Mouse (Mus musculus): ENCODE data around the gene Aars. TPM values are rescaled to one million over a fixed set of nuclear protein-coding genes. Genes with fewer than 3 reads are reported as not detected.

Aars gene
- 32.5 and 35.4 TPM in 2 replicates for polyA plus RNA-seq (2015; fragmentation: Nextera tagmentation; extraction: Ambion mirVana)

GRCm38 (mm10) chr8:111032916-111033315, at the start of gene Aars:
Gene Aars, plus strand, starts transcription at chr8:111033144.

GRCm38 (mm10) chr8:110997547-110998531, 35.1 kb upstream of the Aars start, which contains the start of gene Ddx19a:
Gene Ddx19a, minus strand, starts transcription at chr8:110997800.

GRCm38 (mm10) chr8:111031572-111031971, 1.4 kb upstream of the Aars start, which contains the start of gene Ddx19b:
Gene Ddx19b, minus strand, starts transcription at chr8:111031751.

GRCm38 (mm10) chr8:111056158-111056663, 23.3 kb downstream of the Aars start, which contains the start of gene Exosc6:
Gene Exosc6, plus strand, starts transcription at chr8:111056339.

GRCm38 (mm10) chr8:111092326-111092725, 59.4 kb downstream of the Aars start, which contains the start of gene Clec18a:
Gene Clec18a, minus strand, starts transcription at chr8:111092426.

GRCm38 (mm10) chr8:111093865-111094718, 61.1 kb downstream of the Aars start, which contains the start of gene Pdpr:
Gene Pdpr, plus strand, starts transcription at chr8:111094630.

Other genes with a start within 250 kb of the Aars start
- 1.1 and 2.4 TPM in 2 replicates for gene Il34, start 227.2 kb upstream of the Aars start, polyA plus RNA-seq (2015; fragmentation: Nextera tagmentation; extraction: Ambion mirVana)
- 31.5 and 32.3 TPM in 2 replicates for gene Cog4, start 186.5 kb upstream of the Aars start, polyA plus RNA-seq (2015; fragmentation: Nextera tagmentation; extraction: Ambion mirVana)
- 70.4 and 72.5 TPM in 2 replicates for gene Sf3b3, start 186.4 kb upstream of the Aars start, polyA plus RNA-seq (2015; fragmentation: Nextera tagmentation; extraction: Ambion mirVana)
- gene Fuk, start 130.7 kb upstream of the Aars start, polyA plus RNA-seq (2015; fragmentation: Nextera tagmentation; extraction: Ambion mirVana): 2.8 and 2.9 TPM in 2 replicates
- gene St3gal2, start 113.2 kb upstream of the Aars start, polyA plus RNA-seq (2015; fragmentation: Nextera tagmentation; extraction: Ambion mirVana): 20.4 and 24.7 TPM in 2 replicates
- 11.9 and 12.0 TPM in 2 replicates for gene Ddx19a, start 35.3 kb upstream of the Aars start, polyA plus RNA-seq (2015; fragmentation: Nextera tagmentation; extraction: Ambion mirVana)
- gene Ddx19b, start 1.4 kb upstream of the Aars start, polyA plus RNA-seq (2015; fragmentation: Nextera tagmentation; extraction: Ambion mirVana): 2.6 and 2.7 TPM in 2 replicates
- 14.8 and 17.4 TPM in 2 replicates for gene Exosc6, start 23.2 kb downstream of the Aars start, polyA plus RNA-seq (2015; fragmentation: Nextera tagmentation; extraction: Ambion mirVana)
- not detected in 2 replicates for gene Clec18a, start 59.3 kb downstream of the Aars start, polyA plus RNA-seq (2015; fragmentation: Nextera tagmentation; extraction: Ambion mirVana)
- gene Pdpr, start 61.5 kb downstream of the Aars start, polyA plus RNA-seq (2015; fragmentation: Nextera tagmentation; extraction: Ambion mirVana): 4.2 and 5.5 TPM in 2 replicates
- 19.4 and 21.0 TPM in 2 replicates for gene Glg1, start 226.1 kb downstream of the Aars start, polyA plus RNA-seq (2015; fragmentation: Nextera tagmentation; extraction: Ambion mirVana)

Measured in spleen, postnatal 0 days (tissue).